Mouse (Mus musculus): ENCODE data around the gene Dync1i2. TPM values are rescaled to one million over a fixed set of nuclear protein-coding genes. Genes with fewer than 3 reads are reported as not detected.
A peak's percentile ranks its signal among the peaks of the same experiment; 100 is the strongest.

The Dync1i2 gene
- total and polyA plus RNA-seq, 2 experiments from 2014 or later = 48.5 to 55.6 TPM

DNA sequence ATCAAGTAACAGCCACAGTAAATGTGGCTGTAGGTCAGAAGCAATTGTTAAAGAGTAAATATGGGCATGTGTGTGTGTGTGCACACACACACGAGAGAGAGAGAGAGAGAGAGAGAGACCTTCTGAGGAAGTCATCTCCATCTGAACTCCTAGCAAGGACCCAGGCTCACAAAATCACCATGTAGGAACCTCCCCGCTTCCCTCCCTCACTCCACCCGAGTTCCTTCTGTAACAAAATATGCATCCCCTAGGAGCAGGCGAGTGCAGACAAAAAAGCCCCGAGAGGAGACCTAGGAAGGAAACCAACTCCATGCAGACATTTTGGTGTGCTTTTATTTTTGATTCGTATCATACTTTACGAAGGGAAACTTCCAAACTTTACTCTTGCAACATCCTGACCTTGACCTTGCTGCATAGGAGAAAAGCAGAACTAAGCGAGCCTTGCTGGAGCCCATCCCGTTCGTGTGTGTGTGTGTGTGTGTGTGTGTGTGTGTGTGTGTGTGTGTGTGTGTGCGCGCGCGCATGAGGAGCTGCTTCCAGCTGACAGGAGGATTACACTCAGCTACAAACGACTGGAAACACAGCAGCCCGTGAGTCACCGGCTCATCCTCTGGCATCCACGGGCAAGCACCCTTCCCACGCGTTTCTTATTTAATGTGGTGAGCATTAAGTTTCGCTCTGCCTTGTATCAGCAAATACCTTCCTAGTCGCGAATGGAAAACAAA lies 62.6 kb downstream of the Dync1i2 start:
- H3K27ac ChIP-seq (ENCODE audit: low read depth) = peak overlapping the region; percentile 65
- 59% methylated on average over 23 of the region's 23 CpGs for WGBS
- DNase-seq (ENCODE audit: low spot score) (peak; percentile 22), ATAC-seq (ENCODE audit: insufficient read depth, low read depth) (no peak)
- H3K27me3 ChIP-seq (ENCODE audit: control insufficient read depth, insufficient read depth, low read length) = no peaks in the 10 kb centered on the region
- H3K9me3 ChIP-seq (replicated peaks; ENCODE audit: control insufficient read depth, low read length) = no peaks in the 10 kb centered on the region
- peaks cover 4% of the 10 kb centered on the region; the same call in 1 of the 2 replicates for H3K4me1 ChIP-seq (ENCODE audit: control insufficient read depth, insufficient read depth)
- no peak for TF ChIP-seq CTCF (IDR thresholded peaks at IDR 0.05; ENCODE audit: low read depth)
- no peak for TF ChIP-seq EP300 (IDR thresholded peaks at IDR 0.05; ENCODE audit: low read depth)
- 0 out of 2 replicates have a peak overlapping the region, but pooled peaks have one; percentile 11 for H3K4me2 ChIP-seq (ENCODE audit: low read depth, low read length)
- peaks cover 46% of the 10 kb centered on the region for H3K36me3 ChIP-seq (replicated peaks; ENCODE audit: control insufficient read depth, insufficient read depth, low read length)
- H3K9ac ChIP-seq (replicated peaks; ENCODE audit: low read depth, low read length) = no peak overlapping the region
- peak overlapping the region; percentile 18 for H3K4me3 ChIP-seq (ENCODE audit: low read depth, low read length)

DNA sequence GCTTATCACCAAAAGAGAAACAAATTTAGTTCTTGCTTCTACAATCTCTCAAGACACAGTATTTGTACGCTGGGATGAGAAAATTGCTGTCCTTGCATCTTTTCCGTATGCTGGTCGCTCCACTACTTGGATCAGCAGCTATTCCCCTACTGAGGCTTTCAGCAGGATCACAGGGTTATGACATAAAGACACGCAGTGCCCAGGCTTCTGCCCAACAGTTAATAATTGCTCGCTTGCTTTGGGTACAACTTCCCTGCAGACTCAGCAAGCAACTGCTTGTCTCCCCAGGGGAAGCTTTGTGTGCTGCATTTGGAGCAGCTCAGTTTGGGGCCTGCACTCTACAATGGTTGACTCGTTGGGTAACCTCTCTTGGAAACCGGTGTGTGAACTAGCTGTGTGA lies 64.2 kb downstream of the Dync1i2 start:
- peaks cover 57% of the 10 kb centered on the region for H3K36me3 ChIP-seq (replicated peaks; ENCODE audit: control insufficient read depth, insufficient read depth, low read length)
- no peak for DNase-seq (ENCODE audit: low spot score)
- WGBS = 86% methylated on average over 7 of the region's 7 CpGs
- no peak overlapping the region for H3K9ac ChIP-seq (replicated peaks; ENCODE audit: low read depth, low read length)
- TF ChIP-seq EP300 (IDR thresholded peaks at IDR 0.05; ENCODE audit: low read depth) (no peak), CTCF (IDR thresholded peaks at IDR 0.05; ENCODE audit: low read depth) (no peak)
- no peaks in the 10 kb centered on the region for H3K9me3 ChIP-seq (replicated peaks; ENCODE audit: control insufficient read depth, low read length)
- no peak overlapping the region for H3K4me3 ChIP-seq (ENCODE audit: low read depth, low read length)
- peaks cover 4% of the 10 kb centered on the region; the same call in 1 of the 2 replicates for H3K4me1 ChIP-seq (ENCODE audit: control insufficient read depth, insufficient read depth)
- H3K27ac ChIP-seq (ENCODE audit: low read depth) = no peak overlapping the region
- no peak for ATAC-seq (ENCODE audit: insufficient read depth, low read depth)
- no peaks in the 10 kb centered on the region for H3K27me3 ChIP-seq (ENCODE audit: control insufficient read depth, insufficient read depth, low read length)
- no peak overlapping the region for H3K4me2 ChIP-seq (ENCODE audit: low read depth, low read length)

DNA sequence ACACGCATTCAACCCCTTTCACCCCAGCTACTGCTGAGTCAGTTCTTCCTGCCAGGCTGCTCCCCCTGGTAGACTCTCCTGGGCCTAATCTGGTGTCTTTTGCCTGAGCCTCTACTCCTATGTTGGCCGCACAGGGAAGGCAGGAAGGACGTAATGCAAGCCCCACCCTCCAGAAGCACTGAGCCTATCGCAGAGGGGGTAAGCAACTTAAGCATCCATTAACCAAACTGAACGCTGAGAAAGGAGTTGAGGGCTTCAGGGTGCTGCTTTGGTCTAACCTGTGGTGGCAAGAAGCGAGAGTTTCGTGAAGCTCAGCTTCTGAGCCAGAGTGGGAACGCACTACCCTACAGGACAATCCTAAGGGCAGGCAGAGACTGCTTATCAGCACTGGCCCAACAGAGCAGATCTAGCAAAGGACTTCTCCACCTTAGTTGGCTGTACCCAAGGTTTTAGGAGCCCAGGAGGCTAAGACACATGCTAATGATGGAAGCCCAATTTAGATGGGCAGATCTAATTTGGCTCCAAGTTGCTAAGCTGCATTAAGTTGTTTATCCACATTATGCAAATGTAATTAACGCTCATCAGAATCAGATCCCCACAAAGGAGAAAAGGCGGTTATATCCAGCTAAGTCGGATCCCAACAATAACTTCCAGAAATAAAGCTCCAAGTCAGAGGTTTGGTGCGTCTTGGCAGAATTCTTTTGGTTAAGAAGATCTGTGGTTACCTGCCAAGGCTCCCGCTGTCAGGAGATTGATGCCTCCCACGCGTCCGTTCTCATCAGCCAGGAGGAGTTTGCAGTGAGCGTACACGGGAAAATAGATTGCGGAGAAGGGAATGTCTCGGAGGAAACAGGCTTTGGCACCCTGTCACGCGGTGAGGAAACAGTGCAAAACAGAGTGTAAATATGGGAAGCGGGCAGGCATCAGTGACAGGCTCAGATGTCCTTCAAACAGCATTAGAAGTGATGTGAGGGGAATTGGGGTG lies 67.6 kb downstream of the Dync1i2 start:
- Histone ChIP-seq H3K36me3 (replicated peaks; ENCODE audit: control insufficient read depth, insufficient read depth, low read length) (peaks cover 81% of the 10 kb centered on the region), H3K9ac (replicated peaks; ENCODE audit: low read depth, low read length) (no peak overlapping the region), H3K27ac (ENCODE audit: low read depth) (no peak overlapping the region), H3K4me3 (ENCODE audit: low read depth, low read length) (no peak overlapping the region), H3K4me1 (ENCODE audit: control insufficient read depth, insufficient read depth) (no peaks in the 10 kb centered on the region; the same call in 1 of the 2 replicates), H3K4me2 (ENCODE audit: low read depth, low read length) (no peak overlapping the region), H3K9me3 (replicated peaks; ENCODE audit: control insufficient read depth, low read length) (no peaks in the 10 kb centered on the region), H3K27me3 (ENCODE audit: control insufficient read depth, insufficient read depth, low read length) (no peaks in the 10 kb centered on the region)
- WGBS = 76% methylated on average over 23 of the region's 23 CpGs
- no peak for TF ChIP-seq EP300 (IDR thresholded peaks at IDR 0.05; ENCODE audit: low read depth)
- no peak for TF ChIP-seq CTCF (IDR thresholded peaks at IDR 0.05; ENCODE audit: low read depth)
- ATAC-seq (ENCODE audit: insufficient read depth, low read depth) = no peak
- DNase-seq (ENCODE audit: low spot score) = no peak

DNA sequence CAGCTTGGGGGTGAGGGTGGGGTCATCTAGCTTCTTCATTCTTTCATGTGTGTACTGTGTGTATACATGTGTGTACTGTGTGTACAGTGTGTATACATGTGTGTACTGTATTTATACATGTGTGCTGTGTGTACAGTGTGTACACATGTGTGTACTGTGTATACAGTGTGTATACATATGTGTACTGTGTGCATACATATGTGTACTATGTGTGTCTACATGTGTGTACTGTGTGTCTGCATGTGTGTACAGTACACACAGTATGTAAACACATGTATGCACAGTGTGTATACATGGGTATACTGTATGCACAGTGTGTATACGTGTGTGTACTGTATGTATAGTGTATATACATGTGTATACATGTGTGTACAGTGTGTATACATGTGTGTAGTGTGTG lies 70.5 kb downstream of the Dync1i2 start:
- no peak overlapping the region for H3K4me2 ChIP-seq (ENCODE audit: low read depth, low read length)
- H3K4me1 ChIP-seq (ENCODE audit: control insufficient read depth, insufficient read depth) = no peaks in the 10 kb centered on the region
- DNase-seq (ENCODE audit: low spot score) (no peak), ATAC-seq (ENCODE audit: insufficient read depth, low read depth) (no peak)
- no peak for TF ChIP-seq EP300 (IDR thresholded peaks at IDR 0.05; ENCODE audit: low read depth)
- no peak for TF ChIP-seq CTCF (IDR thresholded peaks at IDR 0.05; ENCODE audit: low read depth)
- H3K27me3 ChIP-seq (ENCODE audit: control insufficient read depth, insufficient read depth, low read length) = no peaks in the 10 kb centered on the region
- H3K4me3 ChIP-seq (ENCODE audit: low read depth, low read length) = no peak overlapping the region
- no peaks in the 10 kb centered on the region for H3K9me3 ChIP-seq (replicated peaks; ENCODE audit: control insufficient read depth, low read length)
- no peak overlapping the region for H3K9ac ChIP-seq (replicated peaks; ENCODE audit: low read depth, low read length)
- peaks cover 66% of the 10 kb centered on the region for H3K36me3 ChIP-seq (replicated peaks; ENCODE audit: control insufficient read depth, insufficient read depth, low read length)
- H3K27ac ChIP-seq (ENCODE audit: low read depth) = no peak overlapping the region
- WGBS = 89% methylated on average over 1 of the region's 1 CpGs

DNA sequence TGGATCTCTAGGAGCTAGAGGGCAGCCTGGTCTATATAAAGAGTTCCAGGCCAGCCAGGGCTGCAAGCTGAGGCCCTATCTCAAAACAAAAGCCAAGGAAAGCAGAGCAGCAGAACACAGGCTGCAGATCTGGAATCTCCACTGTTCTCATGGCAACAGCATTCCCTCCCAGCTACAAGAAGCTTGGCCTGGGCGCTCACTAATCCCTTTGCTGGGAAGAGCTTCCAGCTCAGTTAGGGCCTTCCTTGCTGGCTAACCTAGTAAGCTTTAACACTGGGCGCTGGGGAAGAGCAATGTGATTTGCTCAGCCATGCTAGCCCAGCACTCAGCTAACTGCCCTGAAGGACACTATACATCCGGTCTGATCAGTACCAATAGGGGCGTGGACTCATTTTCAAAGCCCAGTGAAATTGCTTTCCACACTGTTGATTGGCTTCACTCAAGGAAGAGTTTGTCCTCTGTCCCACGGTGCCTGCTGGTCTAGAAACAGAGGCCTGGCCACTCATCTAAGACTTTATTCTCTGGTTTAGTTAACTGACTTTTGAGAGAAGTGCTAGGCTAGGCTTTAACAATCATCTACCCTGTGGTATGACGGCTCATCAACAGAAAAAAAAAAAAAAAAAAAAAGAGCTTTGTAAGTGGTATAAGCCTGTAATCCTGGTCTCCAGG lies 78.7 kb downstream of the Dync1i2 start:
- DNase-seq (ENCODE audit: low spot score) (no peak), ATAC-seq (ENCODE audit: insufficient read depth, low read depth) (no peak)
- no peak overlapping the region for H3K4me2 ChIP-seq (ENCODE audit: low read depth, low read length)
- no peak overlapping the region for H3K4me3 ChIP-seq (ENCODE audit: low read depth, low read length)
- no peaks in the 10 kb centered on the region for H3K27me3 ChIP-seq (ENCODE audit: control insufficient read depth, insufficient read depth, low read length)
- 61% methylated on average over 6 of the region's 6 CpGs for WGBS
- H3K9ac ChIP-seq (replicated peaks; ENCODE audit: low read depth, low read length) = no peak overlapping the region
- H3K9me3 ChIP-seq (replicated peaks; ENCODE audit: control insufficient read depth, low read length) = no peaks in the 10 kb centered on the region
- no peak overlapping the region for H3K27ac ChIP-seq (ENCODE audit: low read depth)
- peaks cover 47% of the 10 kb centered on the region for H3K36me3 ChIP-seq (replicated peaks; ENCODE audit: control insufficient read depth, insufficient read depth, low read length)
- no peaks in the 10 kb centered on the region for H3K4me1 ChIP-seq (ENCODE audit: control insufficient read depth, insufficient read depth)
- TF ChIP-seq CTCF (IDR thresholded peaks at IDR 0.05; ENCODE audit: low read depth) (no peak), EP300 (IDR thresholded peaks at IDR 0.05; ENCODE audit: low read depth) (no peak)
